18 mouse cellular contexts compared by ENCODE assay signal in the genomic region with DNA sequence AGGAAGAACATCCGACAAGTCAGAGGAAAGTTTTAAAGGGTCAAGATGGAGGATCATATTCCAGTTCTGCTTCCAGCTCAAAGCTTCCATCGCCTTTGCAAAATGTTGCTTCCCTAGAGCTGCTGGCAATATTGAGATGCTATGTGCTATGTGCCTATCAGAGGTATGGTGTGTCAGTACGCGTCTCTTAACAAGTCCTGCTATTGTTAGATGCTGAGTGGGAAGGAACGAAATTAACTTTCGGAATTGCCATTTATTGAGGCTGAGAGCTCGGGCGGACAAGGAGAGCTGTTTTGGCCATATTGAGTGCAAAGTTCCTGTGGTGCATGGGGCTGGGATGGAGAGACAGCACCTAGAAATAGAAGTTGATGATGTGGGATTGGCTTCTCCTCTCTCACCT. TPM values are rescaled to one million over a fixed set of nuclear protein-coding genes. Genes with fewer than 3 reads are reported as not detected.
"Had no signal": no experiment of that assay in that cellular context is flagged by ENCODE, and none has a peak within 500 bp of the region (broad histone marks: within the 10 kb centered on the region; RNA-seq: fewer than 3 reads in every experiment).

No protein-coding gene starts in this region.

- H3K27ac ChIP-seq: liver, embryonic 15.5 days; lung, embryonic 15.5 days; macrophage; midbrain, embryonic 13.5 days; midbrain, embryonic 15.5 days; neural tube, embryonic 12.5 days; stomach, embryonic 15.5 days; stomach, postnatal 0 days had no signal

- H3K4me3 ChIP-seq: liver, embryonic 15.5 days; lung, embryonic 15.5 days; megakaryocyte, embryonic 14.5 days; midbrain, embryonic 13.5 days; midbrain, embryonic 15.5 days; neural tube, embryonic 12.5 days; stomach, embryonic 15.5 days had no signal

- DNase-seq: liver, postnatal 0 days; lung, adult 2 months; lung, postnatal 14 days; lung, postnatal 36 days; right cerebral cortex, postnatal 25 days; thymus, adult 2 months; thymus, postnatal 25 days; thymus, postnatal 4 days had no signal

- H3K4me1 ChIP-seq: liver, embryonic 15.5 days; lung, embryonic 15.5 days; midbrain, embryonic 13.5 days; midbrain, embryonic 15.5 days; neural tube, embryonic 12.5 days; stomach, embryonic 15.5 days had no signal

RNA-seq across cellular contexts. Expression of a gene that starts 38.7 kb away (rescaled TPM):
- total RNA-seq: monocyte, adult 5-6 weeks had no signal
- polyA plus RNA-seq: macrophage had no signal
